Mouse (Mus musculus) cerebellum, adult 9-10 months (tissue): ENCODE results near the gene Vac14.
"Not testable (repeated sequence)": the region's sequence is repeated elsewhere in the genome, so short reads cannot be mapped to it uniquely, and the experiment has no call there.

Experiments used
- DNase-seq: peaks from one replicate; pipeline ENCODE4 v3.0.0; 2022

Gene Vac14

GRCm38 (mm10) chr8:110650838-110651237 lies 32.5 kb downstream of the Vac14 start:
- DNase-seq: no peak

GRCm38 (mm10) chr8:110651847-110652246 lies 33.5 kb downstream of the Vac14 start:
- DNase-seq: no peak

- DNase-seq: no peak
These were observed 36.0 kb downstream of the Vac14 start for GRCm38 (mm10) chr8:110654075-110655060.

GRCm38 (mm10) chr8:110655827-110656226 lies 37.4 kb downstream of the Vac14 start:
- peak; percentile 76 for DNase-seq

GRCm38 (mm10) chr8:110657661-110658060 lies 39.3 kb downstream of the Vac14 start:
- no peak for DNase-seq

- DNase-seq: no peak
These were observed 41.7 kb downstream of the Vac14 start for GRCm38 (mm10) chr8:110660121-110660520.

GRCm38 (mm10) chr8:110662545-110662944 lies 44.2 kb downstream of the Vac14 start:
- no peak for DNase-seq

- no peak for DNase-seq
These were observed 44.8 kb downstream of the Vac14 start for GRCm38 (mm10) chr8:110663015-110663742.

GRCm38 (mm10) chr8:110664202-110664896 lies 46.0 kb downstream of the Vac14 start:
- peak; percentile 91 for DNase-seq

- DNase-seq: no peak
These were observed 46.6 kb downstream of the Vac14 start for GRCm38 (mm10) chr8:110665000-110665399.

GRCm38 (mm10) chr8:110667590-110668177 lies 49.3 kb downstream of the Vac14 start:
- not testable (repeated sequence) for DNase-seq

GRCm38 (mm10) chr8:110669932-110670628 lies 51.7 kb downstream of the Vac14 start:
- DNase-seq: no peak

- peak; percentile 92 for DNase-seq
These were observed 52.9 kb downstream of the Vac14 start for GRCm38 (mm10) chr8:110671309-110671708.

- DNase-seq: no peak
These were observed 53.7 kb downstream of the Vac14 start for GRCm38 (mm10) chr8:110672133-110672532.

GRCm38 (mm10) chr8:110673168-110673567 lies 54.8 kb downstream of the Vac14 start:
- DNase-seq: no peak

- peak; percentile 70 for DNase-seq
These were observed 56.2 kb downstream of the Vac14 start for GRCm38 (mm10) chr8:110674589-110674988.

GRCm38 (mm10) chr8:110676702-110677101 lies 58.3 kb downstream of the Vac14 start:
- DNase-seq: no peak

- no peak for DNase-seq
These were observed 58.8 kb downstream of the Vac14 start for GRCm38 (mm10) chr8:110677174-110677660.

- no peak for DNase-seq
These were observed 60.6 kb downstream of the Vac14 start for GRCm38 (mm10) chr8:110678989-110679388.

- peak; percentile 60 for DNase-seq
These were observed 69.3 kb downstream of the Vac14 start for GRCm38 (mm10) chr8:110687726-110688125.

- DNase-seq: no peak
These were observed 71.6 kb downstream of the Vac14 start for GRCm38 (mm10) chr8:110689961-110690360.

- DNase-seq: peak; percentile 49
These were observed 75.8 kb downstream of the Vac14 start for GRCm38 (mm10) chr8:110694226-110694625.
